Mouse (Mus musculus) c-Kit-positive CD71-negative TER-119-negative erythroid progenitor cells, embryonic 14.5 days (primary cell): ENCODE measurements around the gene Madcam1.
A peak's percentile ranks its signal among the peaks of the same experiment; 100 is the strongest.

Experiments
- DNase-seq: peaks from one replicate; pipeline ENCODE4 v3.0.0-alpha.2; 2013; ENCODE audit warnings: low read depth

The Madcam1 gene

DNA sequence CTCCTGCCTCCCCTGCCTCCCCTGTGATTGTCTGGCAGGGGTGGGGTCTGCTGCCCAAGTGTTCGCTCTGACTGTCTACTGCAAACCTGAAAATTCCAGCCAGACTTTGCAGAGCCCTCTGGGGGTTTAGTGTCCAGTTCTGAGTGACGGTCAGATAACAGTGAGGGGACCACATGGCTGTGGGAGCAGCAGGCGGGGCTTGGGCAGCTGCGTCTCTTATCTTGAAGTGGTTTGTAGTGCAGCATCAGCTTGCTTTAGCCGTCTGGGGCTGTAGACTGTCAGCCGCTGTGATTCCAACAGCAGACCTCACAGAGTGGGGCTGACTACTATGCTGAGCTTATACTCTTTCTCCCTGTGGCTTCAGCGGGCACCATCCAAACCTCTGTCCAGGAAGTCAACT, 44.9 kb downstream of the Madcam1 start:
- DNase-seq: no peak

DNA sequence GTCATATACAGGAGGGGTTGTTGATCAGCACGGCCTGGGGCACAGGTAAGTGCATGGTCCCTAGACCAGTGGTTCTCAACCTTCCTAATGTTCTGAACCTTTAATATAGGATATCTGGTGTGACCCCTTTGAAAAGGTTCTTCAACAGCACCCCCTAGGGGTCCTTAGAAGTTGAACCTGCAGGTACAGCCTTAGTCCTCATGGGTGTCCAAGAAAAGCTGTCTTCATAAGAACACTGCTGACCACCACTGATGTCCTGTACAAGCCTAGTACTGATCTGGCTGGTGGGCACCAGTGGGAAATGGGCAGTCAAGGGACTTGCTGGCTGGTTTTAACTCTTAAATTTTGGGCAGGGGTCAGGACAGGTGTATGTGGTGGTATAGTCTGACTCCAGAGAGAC, 47.7 kb downstream of the Madcam1 start:
- DNase-seq: peak; percentile 38

DNA sequence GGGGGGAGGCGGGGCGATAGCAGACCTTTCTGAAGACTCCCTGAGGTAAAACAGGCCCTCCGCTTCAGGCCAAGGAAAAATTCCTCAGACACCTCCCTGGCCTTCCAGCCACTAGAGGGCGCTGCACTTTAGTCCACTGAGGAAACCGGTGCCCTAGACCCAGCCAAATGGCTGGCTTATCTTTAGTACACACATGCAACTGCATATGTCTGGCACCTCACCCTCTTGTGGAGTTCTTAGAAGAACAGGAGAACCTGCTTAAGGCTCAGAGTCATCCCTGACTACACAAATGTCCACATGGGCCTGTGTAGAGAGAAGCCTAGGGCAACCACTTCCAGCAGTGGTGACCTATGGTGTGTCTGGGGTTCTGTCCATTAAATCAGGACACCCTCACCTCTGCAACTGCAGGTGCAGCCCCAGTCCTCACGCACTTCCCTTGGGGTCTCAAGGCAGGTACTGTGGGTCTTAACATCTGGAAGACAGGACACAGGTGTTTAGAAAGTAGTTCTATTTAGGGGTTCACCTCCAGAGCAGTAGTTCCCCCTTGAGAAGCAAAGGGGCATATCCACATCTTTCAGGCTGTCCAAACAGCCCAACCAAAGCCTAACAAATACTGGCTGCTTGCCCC, 48.3 kb downstream of the Madcam1 start:
- DNase-seq: peak; percentile 91

DNA sequence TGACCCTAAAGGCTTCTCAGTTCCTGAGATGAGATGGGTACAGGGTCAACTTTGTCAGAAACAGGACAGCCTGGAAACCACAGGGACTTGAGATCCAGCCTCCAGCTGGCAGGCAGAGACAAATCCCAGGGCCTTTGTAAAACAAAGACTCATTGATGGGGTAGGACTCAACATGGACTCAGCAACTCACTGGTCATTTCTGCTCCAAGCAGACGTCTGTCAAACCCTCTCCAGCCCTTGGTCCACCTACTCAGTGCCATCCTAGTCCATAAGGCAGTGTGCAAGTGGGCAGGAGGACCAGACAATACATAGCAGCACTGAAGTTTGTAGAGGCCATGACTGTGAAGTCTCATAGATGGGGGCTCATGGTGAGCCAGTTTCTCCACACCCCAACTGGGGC, 48.8 kb downstream of the Madcam1 start:
- no peak for DNase-seq

DNA sequence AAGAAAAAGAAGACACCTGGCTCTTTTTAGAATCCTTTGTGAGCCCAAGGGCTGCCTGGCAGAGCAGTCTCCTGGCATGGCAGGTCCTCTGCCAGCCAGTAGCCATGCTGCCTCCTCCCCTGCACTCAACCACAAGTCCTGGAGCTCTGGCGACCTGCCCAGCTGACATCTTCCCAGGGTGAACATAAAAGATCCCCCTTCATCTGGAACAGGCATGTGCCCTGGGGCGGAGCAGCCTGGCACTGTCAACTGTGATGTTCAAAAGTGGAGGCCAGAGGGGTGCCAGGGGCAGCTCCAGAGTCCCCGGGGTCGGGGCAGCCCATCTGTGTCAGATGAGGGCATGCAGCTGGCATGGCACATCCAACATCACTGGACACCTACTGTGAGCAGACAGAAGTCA, 50.6 kb downstream of the Madcam1 start:
- DNase-seq: no peak

DNA sequence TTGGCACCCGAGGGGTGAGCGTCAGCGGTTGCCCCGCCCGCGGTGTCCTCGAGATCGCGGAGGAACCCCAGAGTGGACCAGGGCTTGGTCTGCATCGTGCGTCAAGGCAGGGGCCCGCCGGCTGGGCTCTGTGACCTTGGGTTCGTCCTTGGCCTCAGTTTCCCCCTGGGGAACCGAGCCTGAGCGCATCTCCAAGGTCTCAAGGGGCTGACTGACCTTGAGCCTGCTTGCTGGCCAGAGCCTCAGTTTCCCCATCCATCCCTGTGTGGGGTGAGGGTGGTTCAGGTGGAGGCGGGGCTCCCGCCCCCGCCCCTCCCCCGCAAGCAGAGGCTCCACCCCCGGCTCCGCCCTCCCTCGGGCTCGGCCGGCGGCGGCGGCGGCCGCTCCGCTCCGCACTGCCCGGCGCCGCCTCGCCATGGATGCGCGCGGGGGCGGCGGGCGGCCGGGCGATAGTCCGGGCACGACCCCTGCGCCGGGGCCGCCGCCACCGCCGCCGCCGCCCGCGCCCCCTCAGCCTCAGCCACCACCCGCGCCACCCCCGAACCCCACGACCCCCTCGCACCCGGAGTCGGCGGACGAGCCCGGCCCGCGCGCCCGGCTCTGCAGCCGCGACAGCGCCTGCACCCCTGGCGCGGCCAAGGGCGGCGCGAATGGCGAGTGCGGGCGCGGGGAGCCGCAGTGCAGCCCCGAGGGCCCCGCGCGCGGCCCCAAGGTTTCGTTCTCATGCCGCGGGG, 52.1 kb downstream of the Madcam1 start, which contains the start of gene Hcn2:
Gene Hcn2 (plus strand): TSS at position 381 of the 734 bp plus-strand sequence.
- DNase-seq: no peak

DNA sequence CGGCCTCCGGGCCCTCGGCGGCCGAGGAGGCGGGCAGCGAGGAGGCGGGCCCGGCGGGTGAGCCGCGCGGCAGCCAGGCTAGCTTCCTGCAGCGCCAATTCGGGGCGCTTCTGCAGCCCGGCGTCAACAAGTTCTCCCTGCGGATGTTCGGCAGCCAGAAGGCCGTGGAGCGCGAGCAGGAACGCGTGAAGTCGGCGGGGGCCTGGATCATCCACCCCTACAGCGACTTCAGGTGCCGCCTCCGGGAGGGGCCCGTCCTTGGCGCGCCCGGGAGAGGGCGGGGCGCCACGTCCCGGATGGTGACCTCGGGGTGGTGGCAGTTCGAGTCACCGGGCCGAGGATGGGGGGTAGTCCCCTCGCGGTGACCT, 52.6 kb downstream of the Madcam1 start:
- DNase-seq: no peak

DNA sequence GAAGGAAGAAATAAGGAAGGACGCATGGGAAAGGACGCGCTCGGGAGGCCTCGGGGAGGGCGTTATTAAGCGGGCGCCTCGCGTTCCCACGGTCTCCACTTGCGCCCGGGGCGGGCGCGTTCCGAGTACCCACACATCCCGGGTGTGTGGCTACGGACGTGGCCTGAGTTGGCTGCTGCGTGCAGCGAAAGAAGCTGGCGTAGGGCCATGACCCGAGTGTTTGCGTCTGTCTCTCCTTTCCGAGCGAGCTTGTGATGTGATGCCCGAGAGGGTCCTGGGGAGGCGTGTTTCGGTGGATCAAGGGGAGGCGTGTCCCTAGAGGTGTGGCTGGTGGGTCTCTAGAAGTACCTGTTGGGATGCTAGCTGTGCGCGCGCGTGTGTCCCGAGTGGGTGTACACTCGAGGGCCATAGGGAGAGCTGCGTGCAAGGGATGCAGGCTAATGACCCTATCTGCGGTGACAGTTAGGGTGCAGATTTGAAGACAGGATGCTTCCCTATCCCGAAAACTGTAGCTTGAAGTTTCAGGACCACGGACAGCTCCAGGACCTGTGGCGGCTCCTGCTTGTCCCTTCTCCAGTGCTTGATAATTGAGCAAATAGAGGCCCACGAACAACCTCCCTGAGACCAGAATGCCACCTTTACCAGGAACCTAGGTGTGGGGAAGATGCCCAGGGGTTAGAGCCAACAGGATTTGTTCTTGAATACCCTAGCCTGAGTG, 53.4 kb downstream of the Madcam1 start:
- DNase-seq: peak; percentile 79
